Mouse (Mus musculus) heart, embryonic 15.5 days (tissue): ENCODE measurements around the gene Csf2rb. TPM values are rescaled to one million over a fixed set of nuclear protein-coding genes. Genes with fewer than 3 reads are reported as not detected.

Experiments used
- ATAC-seq: fragments of 200-750 bp; cut with Nextera tagmentation; replicated peaks from 2 replicates; pipeline ENCODE4 v1.8.0; 2017; ENCODE audit warnings: low read depth, moderate TSS enrichment; ENCODE audit not compliant: insufficient number of reproducible peaks, insufficient read depth, low FRiP score
- H3K27ac ChIP-seq: fragments of 300-500 bp; sonication (generic); 2 replicates; pipeline ENCODE4 v1.5.1; 2015; ENCODE audit warnings: mild to moderate bottlenecking, inconsistent platforms
- H3K27me3 ChIP-seq: fragments of 300-500 bp; sonication (generic); 2 replicates; pipeline ENCODE4 v1.6.1; 2015; ENCODE audit warnings: inconsistent platforms
- H3K36me3 ChIP-seq: fragments of 300-500 bp; sonication (generic); 2 replicates; pipeline ENCODE4 v1.6.1; 2015; ENCODE audit warnings: mild to moderate bottlenecking, inconsistent platforms
- H3K4me1 ChIP-seq: fragments of 300-500 bp; sonication (generic); replicated peaks from 2 replicates; pipeline ENCODE4 v1.6.1; 2015; ENCODE audit warnings: inconsistent platforms
- H3K4me2 ChIP-seq: fragments of 300-500 bp; sonication (generic); 2 replicates; pipeline ENCODE4 v1.6.1; 2015; ENCODE audit warnings: inconsistent platforms, mild to moderate bottlenecking, moderate library complexity
- H3K4me3 ChIP-seq: fragments of 300-500 bp; sonication (generic); 2 replicates; pipeline ENCODE4 v1.5.1; 2015; ENCODE audit warnings: mild to moderate bottlenecking, inconsistent platforms
- H3K9ac ChIP-seq: fragments of 300-500 bp; sonication (generic); 2 replicates; pipeline ENCODE4 v1.6.1; 2015; ENCODE audit warnings: mild to moderate bottlenecking, inconsistent platforms
- H3K9me3 ChIP-seq: fragments of 300-500 bp; sonication (generic); replicated peaks from 2 replicates; pipeline ENCODE4 v1.6.1; 2016; ENCODE audit warnings: inconsistent platforms
- WGBS: fragments of 180-500 bp; shearing (Covaris S2); methylation state at CpG from one replicate; pipeline ENCODE4 v1.1.7; 2015; ENCODE audit warnings: mixed read lengths; 5-methylcytosine and 5-hydroxymethylcytosine counted together
- polyA plus RNA-seq: library from polyadenylated mRNA; unstranded; fragments of >200 nt; fragmentation: Nextera tagmentation; extraction: Ambion mirVana; gene quantifications from 2 replicates; pipeline ENCODE4 v1.2.1, GENCODE M21; 2015

Gene Csf2rb
- polyA plus RNA-seq, 1 experiment from 2014 or later = 1.2 TPM

- WGBS = 72% methylated on average over 2 of the region's 2 CpGs
Measured at GRCm38 (mm10) chr15:78380208-78380607, 54.7 kb downstream of the Csf2rb start.

DNA sequence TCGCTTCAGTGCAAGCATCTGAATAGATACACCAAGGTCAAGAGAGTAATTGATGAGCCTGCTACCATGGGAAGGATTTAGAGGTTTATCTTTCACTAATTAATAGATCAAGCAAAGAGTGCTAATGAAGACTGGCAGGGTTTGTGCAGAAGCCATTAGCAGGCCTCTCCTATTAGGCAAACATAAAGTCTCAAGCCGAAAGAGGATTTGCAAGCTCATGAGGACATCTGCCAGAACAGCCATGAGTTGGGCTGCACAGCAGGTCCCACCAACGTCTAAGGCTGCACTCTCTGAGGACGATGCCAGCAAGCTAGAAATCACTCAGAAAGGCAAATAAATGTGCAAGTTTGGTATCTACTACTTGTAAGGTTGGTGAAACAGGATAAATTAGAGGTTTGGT is 55.2 kb downstream of the Csf2rb start:
- no peak overlapping the region for H3K4me2 ChIP-seq
- no peaks in the 10 kb centered on the region for H3K9me3 ChIP-seq
- no peaks in the 10 kb centered on the region for H3K36me3 ChIP-seq
- H3K27me3 ChIP-seq = no peaks in the 10 kb centered on the region
- peaks cover 9% of the 10 kb centered on the region for H3K4me1 ChIP-seq
- WGBS = 67% methylated on average over 4 of the region's 4 CpGs
- ATAC-seq = no peak
- H3K27ac ChIP-seq = no peak overlapping the region
- no peak overlapping the region for H3K9ac ChIP-seq
- H3K4me3 ChIP-seq = no peak overlapping the region

More at GRCm38 (mm10) chr15:78380208-78380607, 54.7 kb downstream of the Csf2rb start:
- Histone ChIP-seq H3K27me3 (no peaks in the 10 kb centered on the region), H3K4me1 (peaks cover 9% of the 10 kb centered on the region), H3K27ac (no peak overlapping the region), H3K4me3 (no peak overlapping the region), H3K36me3 (no peaks in the 10 kb centered on the region), H3K9me3 (no peaks in the 10 kb centered on the region), H3K9ac (no peak overlapping the region), H3K4me2 (no peak overlapping the region)
- ATAC-seq = no peak

DNA sequence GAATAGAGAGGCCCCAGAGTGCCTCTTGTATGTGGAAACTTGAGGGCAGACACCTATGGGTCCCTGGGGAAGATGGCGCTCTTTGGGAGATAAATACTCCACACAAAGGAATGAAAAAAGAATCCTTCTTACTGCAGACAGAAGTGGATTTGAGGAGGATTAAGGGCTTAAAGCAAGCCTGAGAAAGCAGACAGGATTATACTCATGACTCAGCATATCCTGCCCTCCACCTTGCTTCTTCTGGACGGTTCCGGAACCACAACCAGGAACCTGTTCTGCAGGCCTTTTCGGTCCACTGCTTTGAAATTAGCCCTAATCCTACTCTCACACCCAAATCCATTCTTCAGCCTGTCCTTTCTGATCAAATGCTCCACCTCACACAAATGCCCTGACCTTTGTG is 56.6 kb downstream of the Csf2rb start:
- no peak for ATAC-seq
- H3K9me3 ChIP-seq = no peaks in the 10 kb centered on the region
- H3K4me3 ChIP-seq = no peak overlapping the region
- 0 out of 2 replicates have a peak, but pooled peaks cover 3% of the 10 kb centered on the region for H3K27me3 ChIP-seq
- WGBS = 88% methylated on average over 4 of the region's 4 CpGs
- H3K4me2 ChIP-seq = no peak overlapping the region
- no peaks in the 10 kb centered on the region for H3K36me3 ChIP-seq
- H3K27ac ChIP-seq = no peak overlapping the region
- H3K9ac ChIP-seq = no peak overlapping the region
- H3K4me1 ChIP-seq = peaks cover 9% of the 10 kb centered on the region

- Histone ChIP-seq H3K4me2 (no peak overlapping the region), H3K4me1 (peaks cover 9% of the 10 kb centered on the region), H3K9ac (no peak overlapping the region), H3K36me3 (no peaks in the 10 kb centered on the region), H3K9me3 (no peaks in the 10 kb centered on the region), H3K27me3 (0 out of 2 replicates have a peak, but pooled peaks cover 3% of the 10 kb centered on the region), H3K27ac (peak overlapping the region; percentile 34), H3K4me3 (no peak overlapping the region)
- ATAC-seq = peak; percentile 39; the same call in 1 of the 2 replicates
- WGBS = 73% methylated on average over 11 of the region's 11 CpGs
Measured at GRCm38 (mm10) chr15:78383450-78384219, 58.1 kb downstream of the Csf2rb start.

- Histone ChIP-seq H3K4me2 (no peak overlapping the region), H3K27ac (peak overlapping the region; percentile 34), H3K4me1 (peaks cover 9% of the 10 kb centered on the region), H3K27me3 (0 out of 2 replicates have a peak, but pooled peaks cover 3% of the 10 kb centered on the region), H3K36me3 (no peaks in the 10 kb centered on the region), H3K9ac (no peak overlapping the region), H3K9me3 (no peaks in the 10 kb centered on the region), H3K4me3 (no peak overlapping the region)
- no peak for ATAC-seq
- 52% methylated on average over 7 of the region's 7 CpGs for WGBS
Measured at GRCm38 (mm10) chr15:78384220-78385116, 58.9 kb downstream of the Csf2rb start.

GRCm38 (mm10) chr15:78385564-78385963 is 60.0 kb downstream of the Csf2rb start:
- H3K4me2 ChIP-seq = no peak overlapping the region
- no peaks in the 10 kb centered on the region for H3K9me3 ChIP-seq
- WGBS = 85% methylated on average over 1 of the region's 1 CpGs
- H3K27me3 ChIP-seq = 0 out of 2 replicates have a peak, but pooled peaks cover 3% of the 10 kb centered on the region
- H3K27ac ChIP-seq = no peak overlapping the region
- H3K4me1 ChIP-seq = peaks cover 9% of the 10 kb centered on the region
- H3K9ac ChIP-seq = no peak overlapping the region
- no peak overlapping the region for H3K4me3 ChIP-seq
- no peaks in the 10 kb centered on the region for H3K36me3 ChIP-seq
- no peak for ATAC-seq

- 75% methylated on average over 3 of the region's 3 CpGs for WGBS
- no peak for ATAC-seq
- Histone ChIP-seq H3K9me3 (no peaks in the 10 kb centered on the region), H3K4me2 (no peak overlapping the region), H3K36me3 (no peaks in the 10 kb centered on the region), H3K27ac (no peak overlapping the region), H3K9ac (no peak overlapping the region), H3K4me3 (no peak overlapping the region), H3K4me1 (no peaks in the 10 kb centered on the region), H3K27me3 (0 out of 2 replicates have a peak, but pooled peaks cover 3% of the 10 kb centered on the region)
Measured at GRCm38 (mm10) chr15:78390855-78391254, 65.3 kb downstream of the Csf2rb start.

DNA sequence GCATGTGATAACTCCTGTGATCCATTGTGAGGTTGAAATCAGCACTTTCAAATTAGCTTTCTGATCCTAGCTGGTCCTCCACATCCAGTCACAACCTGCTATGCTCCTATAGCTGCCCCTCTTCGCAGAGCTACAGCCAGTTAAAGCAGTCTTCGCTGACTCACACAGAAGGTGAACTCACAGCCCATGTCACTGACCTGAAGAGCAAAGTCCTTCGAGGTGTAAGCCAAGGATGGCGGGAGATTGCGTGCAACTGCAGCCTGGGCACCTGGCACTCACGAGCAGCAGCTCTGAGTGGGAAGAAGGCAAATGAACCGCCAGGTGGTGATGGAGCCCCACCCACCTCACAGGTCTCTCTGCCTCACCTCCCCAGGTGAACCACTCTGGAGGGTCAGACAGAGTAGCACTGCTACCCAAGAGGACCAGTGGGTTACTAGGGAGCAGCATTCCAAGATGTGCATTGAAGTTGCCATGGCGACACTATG is 70.0 kb downstream of the Csf2rb start, which contains the start of gene Tex33:
Gene Tex33, minus strand, starts transcription at position 435 of the 485 bp plus-strand sequence.
- 75% methylated on average over 8 of the region's 8 CpGs for WGBS
- no peak within 1 kb of the TSS for H3K4me2 ChIP-seq
- no peaks in the 10 kb centered on the region for H3K27me3 ChIP-seq
- no peak for ATAC-seq
- no peaks in the 10 kb centered on the region; the same call in 1 of the 2 replicates for H3K36me3 ChIP-seq
- no peak within 1 kb of the TSS for H3K4me3 ChIP-seq
- no peaks in the 10 kb centered on the region for H3K9me3 ChIP-seq
- no peaks in the 10 kb centered on the region for H3K4me1 ChIP-seq
- no peak within 1 kb of the TSS for H3K27ac ChIP-seq
- H3K9ac ChIP-seq = no peak within 1 kb of the TSS

GRCm38 (mm10) chr15:78401345-78401744 is 75.8 kb downstream of the Csf2rb start:
- no peak overlapping the region for H3K9ac ChIP-seq
- peak overlapping the region; percentile 96 for H3K27ac ChIP-seq
- 69% methylated on average over 6 of the region's 6 CpGs for WGBS

DNA sequence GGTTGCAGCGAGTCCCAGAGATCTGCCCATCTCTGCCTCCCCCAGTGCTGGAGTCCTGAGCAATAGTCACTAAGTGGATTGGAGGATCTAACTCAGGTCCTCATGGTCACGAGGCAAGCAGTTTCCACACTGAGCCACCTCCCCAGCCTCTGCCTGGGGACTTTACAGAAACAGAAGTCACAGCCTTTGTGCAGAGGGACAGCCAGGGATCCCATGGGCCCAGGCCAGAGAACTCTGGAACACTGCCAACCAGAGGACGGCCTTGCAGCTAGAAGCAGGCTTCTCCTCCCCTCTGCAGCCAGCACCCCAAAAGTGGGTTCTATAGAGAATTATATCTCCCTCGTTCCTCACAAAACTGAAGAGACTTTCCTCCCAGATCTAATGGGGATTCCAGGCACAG is 76.4 kb downstream of the Csf2rb start:
- Histone ChIP-seq H3K4me3 (no peak overlapping the region), H3K27ac (peak overlapping the region; percentile 96), H3K9ac (0 out of 2 replicates have a peak overlapping the region, but pooled peaks have one; percentile 5), H3K4me2 (peak overlapping the region; percentile 86; the same call in 1 of the 2 replicates), H3K27me3 (no peaks in the 10 kb centered on the region), H3K36me3 (no peaks in the 10 kb centered on the region; the same call in 1 of the 2 replicates), H3K4me1 (peaks cover 52% of the 10 kb centered on the region), H3K9me3 (no peaks in the 10 kb centered on the region)
- 35% methylated on average over 4 of the region's 4 CpGs for WGBS
- ATAC-seq = no peak

More at GRCm38 (mm10) chr15:78401345-78401744, 75.8 kb downstream of the Csf2rb start:
- Histone ChIP-seq H3K4me3 (no peak overlapping the region), H3K9me3 (no peaks in the 10 kb centered on the region), H3K27me3 (no peaks in the 10 kb centered on the region), H3K4me1 (peaks cover 52% of the 10 kb centered on the region), H3K4me2 (no peak overlapping the region), H3K36me3 (no peaks in the 10 kb centered on the region; the same call in 1 of the 2 replicates)
- ATAC-seq = no peak

- no peaks in the 10 kb centered on the region; the same call in 1 of the 2 replicates for H3K36me3 ChIP-seq
- no peaks in the 10 kb centered on the region for H3K9me3 ChIP-seq
- peaks cover 57% of the 10 kb centered on the region for H3K4me1 ChIP-seq
- no peak for ATAC-seq
- no peak overlapping the region for H3K4me3 ChIP-seq
- H3K27ac ChIP-seq = peak overlapping the region; percentile 96
- peak overlapping the region; percentile 86; the same call in 1 of the 2 replicates for H3K4me2 ChIP-seq
- 47% methylated on average over 7 of the region's 7 CpGs for WGBS
- H3K27me3 ChIP-seq = no peaks in the 10 kb centered on the region
- H3K9ac ChIP-seq = 0 out of 2 replicates have a peak overlapping the region, but pooled peaks have one; percentile 5
Measured at GRCm38 (mm10) chr15:78402423-78402822, 76.9 kb downstream of the Csf2rb start.
